Mouse (Mus musculus): ENCODE measurements around the gene Gm43517. TPM values are rescaled to one million over a fixed set of nuclear protein-coding genes. Genes with fewer than 3 reads are reported as not detected.
A peak's percentile ranks its signal among the peaks of the same experiment; 100 is the strongest.

Gm43517 gene
- polyA plus RNA-seq, 1 experiment from 2014 or later = not detected

DNA sequence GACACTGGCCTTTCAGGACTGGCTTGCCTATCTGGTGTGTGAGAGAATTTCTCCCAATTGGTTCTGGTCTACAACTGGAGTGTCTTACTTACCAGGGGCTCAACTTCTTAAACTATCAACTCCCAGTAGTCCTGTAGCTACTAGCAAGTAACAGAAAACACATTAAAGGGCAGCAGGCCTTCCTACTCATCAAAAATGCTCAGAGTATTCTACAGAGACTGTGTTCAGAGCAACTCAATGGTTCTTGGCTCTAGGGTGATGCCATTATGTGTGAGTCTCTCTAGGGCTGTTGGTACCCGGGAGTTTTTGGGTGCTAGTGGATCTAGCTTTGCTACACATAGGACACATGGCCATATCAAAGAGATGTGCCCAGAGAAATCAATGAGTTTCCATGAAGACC, 6.1 kb upstream of the Gm43517 start:
- peaks cover 15% of the 10 kb centered on the region for H3K4me1 ChIP-seq
- H3K4me2 ChIP-seq = no peak overlapping the region
- no peak overlapping the region for H3K27ac ChIP-seq (replicated peaks)
- no peak overlapping the region for H3K9ac ChIP-seq (replicated peaks)
- no peak overlapping the region for H3K4me3 ChIP-seq (replicated peaks)
- WGBS = 4% methylated on average over 1 of the region's 1 CpGs
- H3K9me3 ChIP-seq (replicated peaks) = no peaks in the 10 kb centered on the region
- no peaks in the 10 kb centered on the region for H3K36me3 ChIP-seq
- no peak for ATAC-seq (ENCODE audit: low FRiP score)
- peaks cover 86% of the 10 kb centered on the region for H3K27me3 ChIP-seq (replicated peaks)

DNA sequence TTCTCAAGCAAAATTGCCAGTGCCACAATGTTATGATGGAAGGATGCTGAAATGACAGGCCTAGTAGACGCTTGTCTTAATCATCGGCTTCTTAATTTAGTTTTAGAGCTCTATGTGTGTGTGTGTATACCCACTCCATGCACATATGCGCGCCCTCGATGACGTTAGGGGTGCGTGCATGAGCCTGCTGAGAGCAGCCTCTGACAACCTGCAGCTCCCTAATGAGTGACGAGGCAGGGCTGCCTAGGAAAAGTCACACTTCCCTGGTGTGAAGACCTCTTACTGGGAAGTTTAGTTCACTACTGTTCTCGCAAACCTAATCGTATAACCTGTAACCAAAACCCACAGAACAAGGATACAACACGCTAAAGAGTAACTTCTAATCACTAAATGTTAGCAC, 5.5 kb upstream of the Gm43517 start:
- Histone ChIP-seq H3K27me3 (replicated peaks) (peaks cover 86% of the 10 kb centered on the region), H3K4me2 (no peak overlapping the region), H3K27ac (replicated peaks) (no peak overlapping the region), H3K9me3 (replicated peaks) (no peaks in the 10 kb centered on the region), H3K4me1 (peaks cover 14% of the 10 kb centered on the region), H3K36me3 (no peaks in the 10 kb centered on the region), H3K4me3 (replicated peaks) (no peak overlapping the region), H3K9ac (replicated peaks) (no peak overlapping the region)
- WGBS = 4% methylated on average over 11 of the region's 11 CpGs
- ATAC-seq (ENCODE audit: low FRiP score) = no peak

DNA sequence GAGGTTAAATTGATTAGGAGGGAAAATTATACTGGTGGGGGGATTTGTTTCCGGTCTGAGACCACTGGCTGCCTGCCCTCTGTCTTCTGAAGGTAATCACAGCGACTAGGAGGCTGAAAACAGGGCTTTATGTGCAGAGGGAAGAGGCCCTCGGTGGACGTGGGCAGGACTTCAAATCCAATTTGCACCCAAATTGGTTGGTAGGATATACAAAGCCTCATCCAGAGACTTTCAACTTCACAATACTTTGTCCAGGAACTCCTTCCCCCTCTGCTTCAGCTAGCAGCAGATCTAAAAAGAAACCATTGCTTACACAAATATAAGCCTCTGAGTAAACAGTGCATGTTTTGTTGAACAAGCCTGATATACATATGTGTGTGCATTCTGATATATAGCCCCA, 4.5 kb upstream of the Gm43517 start:
- 0% methylated on average over 4 of the region's 4 CpGs for WGBS
- ATAC-seq (ENCODE audit: low FRiP score) = no peak

DNA sequence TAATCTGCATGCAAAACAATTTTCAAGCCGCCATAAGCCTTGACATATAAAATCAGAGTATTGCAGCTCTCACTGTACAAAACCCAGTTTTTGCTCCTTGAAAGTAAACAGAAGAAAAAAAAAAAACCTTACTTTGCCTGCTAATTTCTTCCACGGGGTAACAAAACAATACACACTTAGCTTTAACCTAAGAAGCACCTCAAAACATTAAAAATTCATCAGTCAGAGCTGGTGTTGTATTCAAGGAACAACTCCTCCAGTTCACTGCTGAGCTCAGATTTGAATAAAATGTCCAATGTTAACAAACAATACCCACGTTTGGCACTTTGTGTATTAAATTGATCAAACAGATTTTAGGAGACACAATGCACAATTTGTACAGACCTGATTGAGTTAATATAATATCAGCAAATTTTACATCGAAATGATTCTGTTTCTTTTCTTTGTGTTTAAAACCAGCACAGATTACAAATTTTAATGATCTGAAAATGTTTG, 3.9 kb upstream of the Gm43517 start:
- no peak for ATAC-seq (ENCODE audit: low FRiP score)
- H3K4me3 ChIP-seq (replicated peaks) = no peak overlapping the region
- WGBS = 2% methylated on average over 4 of the region's 4 CpGs
- no peaks in the 10 kb centered on the region for H3K36me3 ChIP-seq
- no peak overlapping the region for H3K27ac ChIP-seq (replicated peaks)
- H3K27me3 ChIP-seq (replicated peaks) = peaks cover 89% of the 10 kb centered on the region
- no peak overlapping the region for H3K9ac ChIP-seq (replicated peaks)
- peaks cover 11% of the 10 kb centered on the region; the same call in 1 of the 2 replicates for H3K4me1 ChIP-seq
- no peaks in the 10 kb centered on the region for H3K9me3 ChIP-seq (replicated peaks)
- no peak overlapping the region for H3K4me2 ChIP-seq

More for the DNA sequence above, 4.5 kb upstream of the Gm43517 start:
- Histone ChIP-seq H3K27ac (replicated peaks) (no peak overlapping the region), H3K9me3 (replicated peaks) (no peaks in the 10 kb centered on the region), H3K4me2 (no peak overlapping the region), H3K9ac (replicated peaks) (no peak overlapping the region), H3K4me3 (replicated peaks) (no peak overlapping the region), H3K27me3 (replicated peaks) (peaks cover 89% of the 10 kb centered on the region), H3K4me1 (peaks cover 11% of the 10 kb centered on the region; the same call in 1 of the 2 replicates), H3K36me3 (no peaks in the 10 kb centered on the region)

DNA sequence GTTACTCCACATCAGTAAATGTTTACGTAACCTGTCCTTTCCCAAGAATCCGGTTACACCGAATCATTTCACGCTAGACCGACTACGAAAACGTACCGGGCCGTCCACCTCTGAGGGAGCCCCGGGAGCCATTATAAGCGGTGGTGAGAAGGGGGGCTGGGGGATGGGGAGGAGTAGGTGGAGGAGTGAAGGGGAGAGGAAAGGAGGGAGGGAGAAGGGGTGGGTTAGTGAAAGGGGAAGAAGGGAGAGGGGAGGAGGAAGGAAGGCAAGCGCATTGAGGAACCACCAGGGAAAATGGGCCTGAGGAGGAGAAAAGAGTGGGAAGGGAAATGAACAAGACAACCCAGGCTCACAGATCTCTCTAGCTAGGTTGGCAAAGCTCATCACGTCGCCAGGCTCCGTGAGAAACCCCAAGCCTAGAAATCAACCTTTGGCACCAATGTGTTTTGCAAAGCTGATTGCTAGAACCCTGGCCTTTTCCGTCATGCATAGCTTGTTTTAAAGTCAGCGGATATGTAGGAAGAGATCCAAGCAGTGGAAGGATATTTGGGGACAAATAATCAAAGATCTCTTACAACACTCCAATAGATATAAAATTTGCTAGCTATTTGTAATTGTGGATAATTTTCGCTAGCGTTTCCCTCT, 3.1 kb upstream of the Gm43517 start:
- Histone ChIP-seq H3K27ac (replicated peaks) (no peak overlapping the region), H3K9ac (replicated peaks) (no peak overlapping the region), H3K9me3 (replicated peaks) (no peaks in the 10 kb centered on the region), H3K4me1 (peaks cover 11% of the 10 kb centered on the region; the same call in 1 of the 2 replicates), H3K27me3 (replicated peaks) (peaks cover 84% of the 10 kb centered on the region), H3K4me3 (replicated peaks) (no peak overlapping the region), H3K4me2 (no peak overlapping the region), H3K36me3 (no peaks in the 10 kb centered on the region)
- 1% methylated on average over 19 of the region's 19 CpGs for WGBS
- no peak for ATAC-seq (ENCODE audit: low FRiP score)

DNA sequence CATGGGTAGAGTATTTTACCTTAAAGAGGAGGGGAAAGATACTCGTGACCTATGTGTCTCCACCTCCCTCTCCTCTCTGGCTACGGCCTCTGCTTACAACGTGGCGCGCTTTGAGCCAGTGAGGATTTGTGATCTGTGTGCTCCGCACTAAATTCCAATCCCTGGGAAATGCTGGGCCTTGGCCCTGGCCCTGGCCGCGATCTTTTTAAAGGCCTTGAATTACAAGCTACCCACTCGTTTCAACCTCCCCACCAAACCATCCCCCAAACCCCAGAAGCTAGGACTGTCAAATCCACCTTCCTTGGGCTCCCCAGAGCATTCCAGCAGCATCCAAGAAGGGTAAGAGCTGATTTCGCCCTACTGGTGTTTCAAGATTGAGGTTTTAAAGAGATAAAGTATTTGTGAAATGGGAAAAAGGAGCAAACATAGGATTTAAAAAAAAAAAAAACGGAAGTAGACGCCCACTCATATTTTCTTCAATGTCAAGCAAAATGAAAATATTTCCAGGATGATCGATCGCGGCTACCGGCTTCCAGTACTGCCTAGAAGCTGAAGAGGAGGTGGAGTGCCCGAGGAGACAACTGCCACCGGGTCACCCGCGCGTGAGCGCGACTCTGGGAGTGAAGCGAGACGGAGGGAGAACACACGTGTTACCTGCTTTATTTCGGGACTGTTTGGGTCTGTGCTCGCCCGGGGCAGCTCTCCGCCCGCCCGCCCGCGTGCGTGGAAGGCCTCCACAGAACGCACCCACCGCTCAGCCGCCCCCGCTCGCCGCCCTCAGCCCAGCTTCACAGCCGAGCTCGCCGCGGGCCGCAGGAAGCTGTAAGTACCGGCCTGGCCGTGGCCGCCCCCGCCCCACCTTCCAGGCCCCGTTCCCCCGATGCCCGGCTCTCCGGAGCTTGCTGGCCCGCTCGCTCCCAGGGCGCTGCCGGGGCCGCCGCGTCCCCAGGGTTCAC, 2.1 kb upstream of the Gm43517 start, which contains the start of gene Foxg1:
Gene Foxg1, plus strand, starts transcription at position 96 of the 956 bp plus-strand sequence.
- no peaks in the 10 kb centered on the region for H3K36me3 ChIP-seq
- H3K9me3 ChIP-seq (replicated peaks) = no peaks in the 10 kb centered on the region
- no peak within 1 kb of the TSS for H3K27ac ChIP-seq (replicated peaks)
- no peak for ATAC-seq (ENCODE audit: low FRiP score)
- H3K4me2 ChIP-seq = peak within 1 kb of the TSS; percentile 40
- H3K4me1 ChIP-seq = peaks cover 11% of the 10 kb centered on the region; the same call in 1 of the 2 replicates
- peak within 1 kb of the TSS; percentile 19 for H3K4me3 ChIP-seq (replicated peaks)
- under 1% methylated on average over 58 of the region's 61 CpGs for WGBS
- H3K27me3 ChIP-seq (replicated peaks) = peaks cover 77% of the 10 kb centered on the region
- no peak within 1 kb of the TSS for H3K9ac ChIP-seq (replicated peaks)

DNA sequence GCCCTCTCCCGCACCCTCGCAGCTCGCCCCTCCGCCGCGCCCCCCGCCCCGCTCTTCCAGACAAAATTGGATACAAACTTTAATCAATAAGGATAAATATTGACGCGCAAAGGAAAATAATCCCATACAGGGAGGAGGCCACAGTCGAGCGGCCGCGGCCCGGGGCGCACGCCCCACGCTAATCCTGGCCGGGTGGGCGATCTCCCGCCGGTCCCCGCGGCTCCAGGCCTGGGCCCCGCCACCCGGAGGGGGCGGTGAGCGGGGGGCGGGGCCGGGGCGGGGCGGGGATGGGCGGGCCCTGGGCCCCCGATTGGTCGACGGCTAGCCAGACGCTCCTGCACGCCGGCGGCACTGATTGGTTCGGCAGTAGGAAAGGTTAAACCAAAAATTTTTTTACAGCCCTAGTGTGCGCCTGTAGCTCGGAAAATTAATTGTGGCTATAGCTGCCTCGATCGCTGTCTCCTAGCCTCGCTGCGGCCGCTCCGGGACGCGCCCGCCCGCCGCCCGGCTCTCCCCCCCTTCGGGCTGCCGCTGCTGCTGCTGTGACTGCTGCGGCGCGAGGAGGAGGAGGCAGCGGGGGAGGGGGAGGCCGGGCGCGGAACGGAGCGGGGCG, 1.3 kb upstream of the Gm43517 start:
- Histone ChIP-seq H3K4me1 (peaks cover 11% of the 10 kb centered on the region; the same call in 1 of the 2 replicates), H3K36me3 (no peaks in the 10 kb centered on the region), H3K27ac (replicated peaks) (no peak overlapping the region), H3K9ac (replicated peaks) (no peak overlapping the region), H3K9me3 (replicated peaks) (no peaks in the 10 kb centered on the region), H3K27me3 (replicated peaks) (peaks cover 74% of the 10 kb centered on the region), H3K4me2 (peak overlapping the region; percentile 40), H3K4me3 (replicated peaks) (peak overlapping the region; percentile 19)
- 1% methylated on average over 61 of the region's 67 CpGs for WGBS
- peak; percentile 39 for ATAC-seq (ENCODE audit: low FRiP score)

DNA sequence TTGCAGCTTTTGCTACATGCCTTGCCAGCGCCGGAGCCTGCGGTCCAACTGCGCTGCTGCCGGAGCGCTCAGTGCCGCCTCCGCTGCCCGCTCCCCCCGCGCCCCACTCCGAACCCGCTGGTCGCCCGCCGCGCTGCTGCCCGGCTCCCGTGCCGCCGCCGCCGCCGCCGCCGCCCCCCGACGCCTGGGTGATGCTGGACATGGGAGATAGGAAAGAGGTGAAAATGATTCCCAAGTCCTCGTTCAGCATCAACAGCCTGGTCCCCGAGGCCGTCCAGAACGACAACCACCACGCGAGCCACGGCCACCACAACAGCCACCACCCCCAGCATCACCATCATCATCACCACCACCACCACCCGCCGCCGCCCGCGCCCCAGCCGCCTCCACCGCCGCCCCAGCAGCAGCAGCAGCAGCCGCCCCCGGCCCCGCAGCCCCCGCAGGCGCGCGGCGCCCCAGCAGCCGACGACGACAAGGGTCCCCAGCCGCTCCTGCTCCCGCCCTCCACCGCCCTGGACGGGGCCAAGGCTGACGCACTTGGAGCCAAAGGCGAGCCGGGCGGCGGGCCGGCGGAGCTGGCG, 589 bp upstream of the Gm43517 start:
- Histone ChIP-seq H3K9ac (replicated peaks) (no peak overlapping the region), H3K4me2 (peak overlapping the region; percentile 40; the same call in 1 of the 2 replicates), H3K27ac (replicated peaks) (no peak overlapping the region), H3K9me3 (replicated peaks) (no peaks in the 10 kb centered on the region), H3K4me1 (peaks cover 11% of the 10 kb centered on the region; the same call in 1 of the 2 replicates), H3K36me3 (no peaks in the 10 kb centered on the region), H3K4me3 (replicated peaks) (no peak overlapping the region), H3K27me3 (replicated peaks) (peaks cover 68% of the 10 kb centered on the region)
- WGBS = 2% methylated on average over 54 of the region's 66 CpGs
- ATAC-seq (ENCODE audit: low FRiP score) = no peak; the same call in 1 of the 2 replicates

DNA sequence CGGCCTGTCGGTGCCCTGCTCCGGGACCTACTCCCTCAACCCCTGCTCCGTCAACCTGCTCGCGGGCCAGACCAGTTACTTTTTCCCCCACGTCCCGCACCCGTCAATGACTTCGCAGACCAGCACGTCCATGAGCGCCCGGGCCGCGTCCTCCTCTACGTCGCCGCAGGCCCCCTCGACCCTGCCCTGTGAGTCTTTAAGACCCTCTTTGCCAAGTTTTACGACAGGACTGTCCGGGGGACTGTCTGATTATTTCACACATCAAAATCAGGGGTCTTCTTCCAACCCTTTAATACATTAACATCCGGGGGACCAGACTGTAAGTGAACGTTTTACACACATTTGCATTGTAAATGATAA, 637 bp downstream of the Gm43517 start:
- Histone ChIP-seq H3K9me3 (replicated peaks) (no peaks in the 10 kb centered on the region), H3K27ac (replicated peaks) (no peak overlapping the region), H3K9ac (replicated peaks) (no peak overlapping the region), H3K4me1 (peaks cover 11% of the 10 kb centered on the region; the same call in 1 of the 2 replicates), H3K36me3 (no peaks in the 10 kb centered on the region), H3K4me2 (no peak overlapping the region), H3K27me3 (replicated peaks) (peaks cover 67% of the 10 kb centered on the region), H3K4me3 (replicated peaks) (no peak overlapping the region)
- peak; percentile 18; the same call in 1 of the 2 replicates for ATAC-seq (ENCODE audit: low FRiP score)
- WGBS = 1% methylated on average over 23 of the region's 23 CpGs

DNA sequence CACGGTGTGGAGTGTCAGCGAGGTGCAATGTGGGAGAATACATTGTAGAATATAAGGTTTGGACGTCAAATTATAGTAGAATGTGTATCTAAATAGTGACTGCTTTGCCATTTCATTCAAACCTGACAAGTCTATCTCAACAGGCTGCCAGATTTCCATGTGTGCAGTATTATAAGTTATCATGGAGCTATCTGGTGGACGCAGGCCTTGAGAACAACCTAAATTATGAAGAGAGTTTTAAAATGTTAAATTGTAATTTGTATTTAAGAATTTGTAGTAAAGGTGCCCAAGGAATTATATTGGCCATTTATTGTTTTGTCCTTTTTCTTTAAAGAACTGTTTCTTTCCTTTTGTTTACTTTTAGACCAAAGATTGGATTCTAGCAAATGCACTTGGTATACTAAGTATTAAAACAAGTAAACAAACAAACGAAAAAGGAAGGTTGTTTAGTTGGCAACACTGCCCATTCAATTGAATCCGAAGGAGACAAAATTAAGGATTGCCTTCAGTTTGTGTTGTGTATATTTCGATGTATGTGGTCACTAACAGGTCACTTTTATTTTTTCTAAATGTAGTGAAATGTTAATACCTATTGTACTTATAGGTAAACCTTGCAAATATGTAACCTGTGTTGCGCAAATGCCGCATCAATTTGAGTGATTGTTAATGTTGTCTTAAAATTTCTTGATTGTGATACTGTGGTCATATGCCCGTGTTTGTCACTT, 1.3 kb downstream of the Gm43517 start:
- Histone ChIP-seq H3K4me1 (peaks cover 14% of the 10 kb centered on the region; the same call in 1 of the 2 replicates), H3K27ac (replicated peaks) (no peak overlapping the region), H3K4me2 (no peak overlapping the region), H3K27me3 (replicated peaks) (peaks cover 67% of the 10 kb centered on the region), H3K9me3 (replicated peaks) (no peaks in the 10 kb centered on the region), H3K9ac (replicated peaks) (no peak overlapping the region), H3K36me3 (no peaks in the 10 kb centered on the region), H3K4me3 (replicated peaks) (no peak overlapping the region)
- WGBS = 10% methylated on average over 10 of the region's 10 CpGs
- no peak for ATAC-seq (ENCODE audit: low FRiP score)
